Mouse (Mus musculus) erythroblast, embryonic 14.5 days (primary cell): ENCODE measurements around the gene Nfia. TPM values are rescaled to one million over a fixed set of nuclear protein-coding genes. Genes with fewer than 3 reads are reported as not detected.

ENCODE experiments used
- H3K27me3 ChIP-seq: 2 replicates; pipeline ENCODE4 v1.6.1; 2012; ENCODE audit warnings: inconsistent platforms; ENCODE audit not compliant: control insufficient read depth
- H3K36me3 ChIP-seq: 2 replicates; pipeline ENCODE4 v1.6.1; 2012; ENCODE audit warnings: mild to moderate bottlenecking, inconsistent platforms; ENCODE audit not compliant: control insufficient read depth
- H3K4me1 ChIP-seq: 2 replicates; pipeline ENCODE4 v1.6.1; 2012; ENCODE audit warnings: inconsistent platforms; ENCODE audit not compliant: control insufficient read depth
- H3K4me3 ChIP-seq: replicated peaks from 2 replicates; pipeline ENCODE3; 2012; ENCODE audit warnings: moderate library complexity, mild to moderate bottlenecking, inconsistent platforms
- H3K9me3 ChIP-seq: 2 replicates; pipeline ENCODE4 v1.6.1; 2012; ENCODE audit warnings: low read length, inconsistent platforms, mixed read lengths; ENCODE audit not compliant: control insufficient read depth
- GATA1 ChIP-seq: IDR thresholded peaks from 2 replicates; pipeline ENCODE4 v1.6.1; 2012; ENCODE audit warnings: low read length, inconsistent platforms, mixed read lengths
- TAL1 ChIP-seq: IDR thresholded peaks from 3 replicates; pipeline ENCODE4 v1.6.1; 2012; ENCODE audit warnings: low read length, inconsistent platforms, mixed read lengths
- polyA plus RNA-seq: library from polyadenylated mRNA; stranded (reverse); fragments of >175 nt; gene quantifications from 2 replicates; pipeline ENCODE4 v1.2.3, GENCODE M21; 2012

The Nfia gene
- polyA plus RNA-seq, 1 experiment = 0.08 TPM

- H3K4me1 ChIP-seq = no peaks in the 10 kb centered on the region
- H3K27me3 ChIP-seq = no peaks in the 10 kb centered on the region
- H3K36me3 ChIP-seq = no peaks in the 10 kb centered on the region
- no peaks in the 10 kb centered on the region for H3K9me3 ChIP-seq
- H3K4me3 ChIP-seq = no peak overlapping the region
- TF ChIP-seq GATA1 (no peak), TAL1 (no peak)
Observed at GRCm38 (mm10) chr4:98050781-98051180, 278.2 kb downstream of the Nfia start.

GRCm38 (mm10) chr4:98051326-98051725, 278.8 kb downstream of the Nfia start:
- no peaks in the 10 kb centered on the region for H3K27me3 ChIP-seq
- TF ChIP-seq TAL1 (no peak), GATA1 (no peak)
- H3K36me3 ChIP-seq = no peaks in the 10 kb centered on the region
- H3K9me3 ChIP-seq = no peaks in the 10 kb centered on the region
- H3K4me1 ChIP-seq = no peaks in the 10 kb centered on the region
- H3K4me3 ChIP-seq = no peak overlapping the region

- no peak overlapping the region for H3K4me3 ChIP-seq
- TF ChIP-seq TAL1 (no peak), GATA1 (no peak)
- no peaks in the 10 kb centered on the region for H3K27me3 ChIP-seq
- H3K4me1 ChIP-seq = no peaks in the 10 kb centered on the region
- H3K9me3 ChIP-seq = no peaks in the 10 kb centered on the region
- H3K36me3 ChIP-seq = no peaks in the 10 kb centered on the region
Observed at GRCm38 (mm10) chr4:98055036-98055435, 282.5 kb downstream of the Nfia start.

GRCm38 (mm10) chr4:98056396-98057020, 284.0 kb downstream of the Nfia start:
- H3K9me3 ChIP-seq = no peaks in the 10 kb centered on the region
- no peaks in the 10 kb centered on the region for H3K27me3 ChIP-seq
- no peak overlapping the region for H3K4me3 ChIP-seq
- no peaks in the 10 kb centered on the region for H3K36me3 ChIP-seq
- TF ChIP-seq TAL1 = no peak
- H3K4me1 ChIP-seq = no peaks in the 10 kb centered on the region

- Histone ChIP-seq H3K9me3 (no peaks in the 10 kb centered on the region), H3K27me3 (no peaks in the 10 kb centered on the region), H3K36me3 (no peaks in the 10 kb centered on the region), H3K4me3 (no peak overlapping the region), H3K4me1 (no peaks in the 10 kb centered on the region)
- TF ChIP-seq GATA1 (no peak), TAL1 (no peak)
Observed at GRCm38 (mm10) chr4:98057246-98057645, 284.7 kb downstream of the Nfia start.

GRCm38 (mm10) chr4:98057721-98058120, 285.2 kb downstream of the Nfia start:
- Histone ChIP-seq H3K36me3 (no peaks in the 10 kb centered on the region), H3K9me3 (no peaks in the 10 kb centered on the region), H3K4me1 (no peaks in the 10 kb centered on the region), H3K4me3 (no peak overlapping the region), H3K27me3 (no peaks in the 10 kb centered on the region)
- no peak for TF ChIP-seq GATA1
- no peak for TF ChIP-seq TAL1

GRCm38 (mm10) chr4:98058182-98058581, 285.6 kb downstream of the Nfia start:
- no peaks in the 10 kb centered on the region for H3K9me3 ChIP-seq
- H3K4me1 ChIP-seq = no peaks in the 10 kb centered on the region
- H3K36me3 ChIP-seq = no peaks in the 10 kb centered on the region
- no peak overlapping the region for H3K4me3 ChIP-seq
- H3K27me3 ChIP-seq = no peaks in the 10 kb centered on the region
- TF ChIP-seq TAL1 (no peak), GATA1 (no peak)

- no peaks in the 10 kb centered on the region for H3K4me1 ChIP-seq
- no peaks in the 10 kb centered on the region for H3K27me3 ChIP-seq
- H3K36me3 ChIP-seq = no peaks in the 10 kb centered on the region
- no peaks in the 10 kb centered on the region for H3K9me3 ChIP-seq
- H3K4me3 ChIP-seq = no peak overlapping the region
- no peak for TF ChIP-seq TAL1
- TF ChIP-seq GATA1 = no peak
Observed at GRCm38 (mm10) chr4:98060601-98061000, 288.1 kb downstream of the Nfia start.

GRCm38 (mm10) chr4:98061086-98061485, 288.6 kb downstream of the Nfia start:
- Histone ChIP-seq H3K36me3 (no peaks in the 10 kb centered on the region), H3K27me3 (no peaks in the 10 kb centered on the region), H3K4me3 (no peak overlapping the region), H3K4me1 (no peaks in the 10 kb centered on the region), H3K9me3 (no peaks in the 10 kb centered on the region)
- TF ChIP-seq TAL1 (no peak), GATA1 (no peak)

GRCm38 (mm10) chr4:98063280-98063679, 290.7 kb downstream of the Nfia start:
- Histone ChIP-seq H3K4me1 (no peaks in the 10 kb centered on the region), H3K4me3 (no peak overlapping the region), H3K9me3 (no peaks in the 10 kb centered on the region), H3K36me3 (no peaks in the 10 kb centered on the region), H3K27me3 (no peaks in the 10 kb centered on the region)
- TF ChIP-seq GATA1 = no peak
- TF ChIP-seq TAL1 = no peak
